Mouse (Mus musculus): ENCODE results near the gene Slc23a3. TPM values are rescaled to one million over a fixed set of nuclear protein-coding genes. Genes with fewer than 3 reads are reported as not detected.

Slc23a3 gene
- 0.30 TPM for polyA plus RNA-seq (2017; shearing (Covaris generic))

DNA sequence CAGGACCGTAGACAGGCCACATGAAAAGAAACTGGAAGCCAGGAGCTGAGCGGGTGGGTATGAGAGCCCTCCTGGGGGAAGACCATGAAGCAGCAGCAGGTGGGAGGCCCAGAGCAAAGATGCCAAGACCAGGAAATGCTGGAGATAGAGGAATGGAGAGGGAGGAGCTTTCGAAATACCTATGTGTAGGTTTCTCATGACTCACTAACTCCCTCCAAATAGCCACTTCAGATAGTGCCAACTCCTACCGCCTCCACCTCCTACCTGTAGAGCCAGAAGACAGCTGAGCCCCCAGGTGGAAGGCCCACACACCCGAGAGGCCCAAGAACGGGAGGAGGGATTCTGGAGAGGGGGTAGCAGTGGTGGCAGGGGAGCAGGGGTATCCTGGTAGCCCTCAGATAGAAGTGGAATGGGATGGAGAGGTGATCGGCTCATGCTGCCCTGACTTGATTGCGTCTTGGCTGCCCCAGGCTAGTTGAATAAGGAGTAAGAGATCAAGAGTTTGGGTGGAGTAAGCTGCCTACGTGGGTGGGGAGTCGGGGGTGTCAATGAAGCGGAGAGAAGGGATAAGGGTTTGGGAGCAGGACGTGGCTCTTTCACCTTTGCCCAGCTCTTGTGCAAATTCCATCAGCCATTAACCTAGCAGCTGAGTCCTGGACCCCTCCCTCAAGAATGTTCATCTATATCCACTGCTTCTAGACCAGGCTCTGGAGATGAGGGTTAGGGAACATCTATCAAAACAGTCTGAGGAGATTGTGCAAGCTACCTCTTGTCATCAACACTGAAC lies at the start of gene Slc23a3:
Gene Slc23a3, minus strand, starts transcription at position 470 of the 787 bp plus-strand sequence.

DNA sequence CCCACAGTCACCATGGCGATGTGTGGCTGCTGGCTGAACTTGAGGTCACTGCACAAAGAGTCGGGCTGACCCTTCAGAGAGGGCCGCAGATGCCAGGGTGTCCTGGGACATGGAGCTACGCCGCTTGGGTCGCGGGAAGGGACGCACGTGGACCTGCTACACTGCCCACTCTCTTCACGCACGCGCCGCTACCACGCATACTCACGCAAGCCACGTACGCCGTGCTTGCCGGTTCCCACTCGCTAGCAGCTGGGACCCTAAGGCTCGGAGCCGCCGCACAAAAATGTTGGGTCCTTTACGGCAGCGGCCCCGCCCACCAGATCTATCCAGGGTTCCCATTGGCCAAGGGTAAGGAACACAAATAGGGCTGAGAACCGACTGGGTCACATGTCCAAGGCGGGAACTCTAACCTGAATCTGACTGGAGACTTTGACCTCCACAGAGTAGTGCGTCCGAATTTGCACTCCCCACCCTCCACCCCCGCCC lies 46.5 kb upstream of the Slc23a3 start, which contains the start of gene Abcb6:
Gene Abcb6, minus strand, starts transcription at position 288 of the 486 bp plus-strand sequence.

DNA sequence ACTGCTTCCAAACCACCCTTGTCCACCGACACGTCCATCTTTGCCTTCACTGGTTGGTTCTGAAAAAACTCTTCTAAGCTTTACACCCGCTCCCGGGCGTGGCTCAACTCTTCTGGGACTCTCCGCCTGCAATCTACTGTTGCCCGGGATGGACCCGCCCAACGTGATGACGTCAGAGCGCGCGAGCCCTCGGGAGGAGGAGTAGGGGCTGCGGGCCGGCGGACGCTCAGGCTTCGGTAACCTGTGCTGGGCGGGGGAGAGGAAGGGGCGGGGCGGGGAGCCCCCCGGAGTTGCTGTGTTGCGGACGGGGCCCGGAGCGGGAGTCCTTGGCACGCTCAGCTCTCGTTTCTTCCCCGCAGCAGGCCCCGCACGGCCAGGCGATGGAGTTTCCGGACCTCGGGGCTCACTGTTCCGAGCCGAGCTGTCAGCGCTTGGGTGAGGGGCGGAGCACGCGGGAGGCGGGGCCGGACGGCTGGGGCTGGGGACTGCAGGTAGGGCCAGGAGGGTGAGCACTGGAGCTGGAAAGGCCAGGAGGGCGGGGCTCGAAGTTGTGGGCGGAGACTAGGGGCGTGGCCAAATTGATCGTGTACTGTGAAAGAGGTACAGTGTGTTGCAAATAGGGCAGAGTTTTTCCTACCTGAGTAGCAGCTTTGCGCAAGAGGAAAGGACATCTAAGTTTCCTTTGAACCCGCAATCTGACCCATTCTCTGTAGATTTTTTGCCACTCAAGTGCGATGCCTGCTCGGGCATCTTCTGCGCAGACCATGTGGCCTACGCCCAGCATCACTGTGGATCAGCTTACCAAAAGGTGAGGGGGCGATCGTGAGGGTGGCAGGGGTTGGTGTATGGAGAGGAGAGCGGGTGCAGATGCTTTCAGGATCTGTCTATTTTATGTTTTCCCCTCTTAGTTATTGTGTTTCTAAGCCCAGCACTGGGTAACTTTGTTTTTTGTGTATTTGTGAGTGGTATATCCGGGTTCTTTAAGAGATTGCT lies 35.1 kb upstream of the Slc23a3 start, which contains the start of gene Zfand2b:
Gene Zfand2b, plus strand, starts transcription at position 175 of the 993 bp plus-strand sequence.

DNA sequence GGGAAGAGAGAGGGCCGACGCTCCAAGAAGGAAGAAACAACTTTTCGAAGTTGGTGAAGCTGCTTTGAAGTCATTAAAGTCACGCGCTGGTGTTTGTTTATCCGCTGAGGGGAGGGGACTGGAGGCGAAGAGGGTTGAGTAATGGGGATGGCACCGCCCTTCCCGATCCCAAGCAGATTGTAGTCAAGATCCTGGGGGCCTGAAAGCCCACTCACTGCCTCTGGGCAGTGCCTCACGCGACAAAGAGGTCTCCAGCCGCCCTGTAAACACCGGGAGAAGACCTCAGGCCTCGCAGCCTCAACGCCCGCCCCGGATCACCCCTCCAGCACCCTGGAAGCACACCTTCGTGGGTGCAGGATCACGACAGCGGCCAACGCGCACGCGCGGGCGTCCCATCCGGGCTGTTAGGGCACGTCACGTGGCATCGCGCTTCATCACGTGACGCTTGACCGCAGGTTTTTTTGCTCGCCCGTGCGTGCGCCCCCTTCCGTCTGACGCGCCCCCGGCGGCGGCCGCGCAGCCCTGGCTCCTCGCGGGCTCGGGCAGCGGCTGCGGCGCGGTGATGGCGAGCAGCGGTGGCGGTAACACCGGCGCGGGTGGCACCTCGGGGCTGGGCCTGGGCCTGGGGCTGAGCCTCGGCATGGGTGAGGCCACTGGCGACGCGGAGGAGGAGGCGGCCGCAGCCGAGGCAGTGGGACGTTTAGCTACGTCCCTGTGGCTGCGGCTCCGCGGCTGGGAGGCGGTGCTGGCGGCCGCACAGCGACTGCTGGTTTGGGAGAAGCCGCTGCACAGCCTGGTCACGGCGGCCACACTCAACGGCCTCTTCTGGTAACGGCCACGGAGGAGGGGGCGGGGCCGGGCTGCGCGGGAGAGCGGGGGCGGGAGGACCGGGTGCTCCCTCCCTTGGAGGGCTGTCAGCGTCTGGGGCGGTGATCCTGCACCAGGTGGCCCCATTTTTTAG lies 8.9 kb upstream of the Slc23a3 start, which contains the start of the genes Cnppd1 and Retreg2:
Gene Cnppd1, minus strand, starts transcription at position 411 of the 961 bp plus-strand sequence.
Gene Retreg2, plus strand, starts transcription at position 478 of the 961 bp plus-strand sequence.

GRCm38 (mm10) chr1:75124346-75125321 lies 9.1 kb downstream of the Slc23a3 start, which contains the start of gene Nhej1:
Nhej1 (minus strand) TSS chr1:75125200.

Other genes starting within 250 kb of the Slc23a3 start
- gene Fev, start 248.5 kb downstream of the Slc23a3 start, polyA plus RNA-seq (2017; shearing (Covaris generic)), result not detected
- gene Cryba2, start 240.7 kb downstream of the Slc23a3 start, polyA plus RNA-seq (2017; shearing (Covaris generic)), result not detected
- gene Cfap65, start 198.3 kb downstream of the Slc23a3 start, polyA plus RNA-seq (2017; shearing (Covaris generic)), result not detected
- gene Ihh, start 182.2 kb downstream of the Slc23a3 start, polyA plus RNA-seq (2017; shearing (Covaris generic)), result 0.15 TPM
- 6.5 TPM for gene Nhej1, start 8.7 kb downstream of the Slc23a3 start, polyA plus RNA-seq (2017; shearing (Covaris generic))
- 159 TPM for gene Cnppd1, start 8.8 kb upstream of the Slc23a3 start, polyA plus RNA-seq (2017; shearing (Covaris generic))
- 86.1 TPM for gene Retreg2, start 8.9 kb upstream of the Slc23a3 start, polyA plus RNA-seq (2017; shearing (Covaris generic))
- gene Zfand2b, start 34.8 kb upstream of the Slc23a3 start, polyA plus RNA-seq (2017; shearing (Covaris generic)), result 76.0 TPM
- 3.3 TPM for gene Abcb6, start 46.5 kb upstream of the Slc23a3 start, polyA plus RNA-seq (2017; shearing (Covaris generic))
- gene Ankzf1, start 58.3 kb upstream of the Slc23a3 start, polyA plus RNA-seq (2017; shearing (Covaris generic)), result 19.0 TPM
- 17.3 TPM for gene Atg9a, start 58.3 kb upstream of the Slc23a3 start, polyA plus RNA-seq (2017; shearing (Covaris generic))
- 7.4 TPM for gene Glb1l, start 76.9 kb upstream of the Slc23a3 start, polyA plus RNA-seq (2017; shearing (Covaris generic))
- 59.4 TPM for gene Stk16, start 76.9 kb upstream of the Slc23a3 start, polyA plus RNA-seq (2017; shearing (Covaris generic))
- gene Tuba4a, start 86.0 kb upstream of the Slc23a3 start, polyA plus RNA-seq (2017; shearing (Covaris generic)), result 208 TPM
- gene A630095N17Rik, start 98.2 kb upstream of the Slc23a3 start, polyA plus RNA-seq (2017; shearing (Covaris generic)), result not detected
- 109 TPM for gene Dnajb2, start 102.5 kb upstream of the Slc23a3 start, polyA plus RNA-seq (2017; shearing (Covaris generic))
- 0.13 TPM for gene Ptprn, start 130.6 kb upstream of the Slc23a3 start, polyA plus RNA-seq (2017; shearing (Covaris generic))
- gene Resp18, start 144.5 kb upstream of the Slc23a3 start, polyA plus RNA-seq (2017; shearing (Covaris generic)), result not detected
- gene Dnpep, start 184.1 kb upstream of the Slc23a3 start, polyA plus RNA-seq (2017; shearing (Covaris generic)), result 42.9 TPM
- not detected for gene Des, start 226.4 kb upstream of the Slc23a3 start, polyA plus RNA-seq (2017; shearing (Covaris generic))
- 0.59 TPM for gene Speg, start 241.4 kb upstream of the Slc23a3 start, polyA plus RNA-seq (2017; shearing (Covaris generic))

Data from effector memory CD4-positive, alpha-beta T cell, adult 7 months (primary cell).